Mouse (Mus musculus) liver, embryonic 13.5 days (tissue): Measurements from ENCODE around the gene Sh3gl3. TPM values are rescaled to one million over a fixed set of nuclear protein-coding genes. Genes with fewer than 3 reads are reported as not detected.
"Not testable (repeated sequence)": the region's sequence is repeated elsewhere in the genome, so short reads cannot be mapped to it uniquely, and the experiment has no call there.

ENCODE experiments used
- ATAC-seq: fragments of 200-750 bp; cut with Nextera tagmentation; 2 replicates; pipeline ENCODE4 v1.8.0; 2017; ENCODE audit warnings: low read depth, mild to moderate bottlenecking, moderate number of reproducible peaks, moderate library complexity
- DNase-seq: peaks from one replicate; pipeline ENCODE4 v3.0.0; 2022
- H3K27ac ChIP-seq: fragments of 300-500 bp; sonication (generic); 2 replicates; pipeline ENCODE4 v1.5.1; 2015; ENCODE audit warnings: moderate library complexity, mild to moderate bottlenecking, inconsistent platforms
- H3K27me3 ChIP-seq: fragments of 300-500 bp; sonication (generic); 2 replicates; pipeline ENCODE4 v1.6.1; 2015; ENCODE audit warnings: mild to moderate bottlenecking, inconsistent platforms
- H3K36me3 ChIP-seq: fragments of 300-500 bp; sonication (generic); 2 replicates; pipeline ENCODE4 v1.6.1; 2015; ENCODE audit warnings: mild to moderate bottlenecking, inconsistent platforms
- H3K4me1 ChIP-seq: fragments of 300-500 bp; sonication (generic); replicated peaks from 2 replicates; pipeline ENCODE4 v1.6.1; 2015; ENCODE audit warnings: inconsistent platforms
- H3K4me2 ChIP-seq: fragments of 300-500 bp; sonication (generic); 2 replicates; pipeline ENCODE4 v1.6.1; 2015; ENCODE audit warnings: inconsistent platforms, mild to moderate bottlenecking, moderate library complexity
- H3K4me3 ChIP-seq: fragments of 300-500 bp; sonication (generic); replicated peaks from 2 replicates; pipeline ENCODE4 v1.5.1; 2015; ENCODE audit warnings: mild to moderate bottlenecking, inconsistent platforms
- H3K9ac ChIP-seq: fragments of 300-500 bp; sonication (generic); 2 replicates; pipeline ENCODE4 v1.6.1; 2015; ENCODE audit warnings: mild to moderate bottlenecking, inconsistent platforms
- H3K9me3 ChIP-seq: fragments of 300-500 bp; sonication (generic); replicated peaks from 2 replicates; pipeline ENCODE4 v1.6.1; 2016; ENCODE audit warnings: inconsistent platforms
- WGBS: fragments of 180-500 bp; shearing (Covaris S2); methylation state at CpG from one replicate; pipeline ENCODE4 v1.1.7; 2015; ENCODE audit not compliant: insufficient replicate concordance; 5-methylcytosine and 5-hydroxymethylcytosine counted together
- polyA plus RNA-seq: library from polyadenylated mRNA; unstranded; fragments of >200 nt; fragmentation: Nextera tagmentation; extraction: Ambion mirVana; gene quantifications from 2 replicates; pipeline ENCODE4 v1.2.1, GENCODE M21; 2015

Sh3gl3 gene
- polyA plus RNA-seq, 1 experiment from 2014 or later = 0.39 TPM

GRCm38 (mm10) chr7:82265365-82265764 is 91.7 kb downstream of the Sh3gl3 start:
- Histone ChIP-seq H3K4me1 (no peaks in the 10 kb centered on the region), H3K27me3 (no peaks in the 10 kb centered on the region), H3K27ac (no peak overlapping the region), H3K9ac (no peak overlapping the region), H3K4me3 (no peak overlapping the region), H3K36me3 (no peaks in the 10 kb centered on the region), H3K4me2 (no peak overlapping the region), H3K9me3 (no peaks in the 10 kb centered on the region)
- no peak for DNase-seq
- 58% methylated on average over 4 of the region's 4 CpGs for WGBS
- no peak for ATAC-seq

GRCm38 (mm10) chr7:82269948-82270347 is 96.3 kb downstream of the Sh3gl3 start:
- Histone ChIP-seq H3K36me3 (no peaks in the 10 kb centered on the region), H3K4me1 (no peaks in the 10 kb centered on the region), H3K9ac (no peak overlapping the region), H3K27ac (no peak overlapping the region), H3K4me3 (no peak overlapping the region), H3K27me3 (no peaks in the 10 kb centered on the region), H3K4me2 (no peak overlapping the region), H3K9me3 (no peaks in the 10 kb centered on the region)
- DNase-seq = no peak
- whole genome bisulfite sequencing = 10% methylated on average over 1 of the region's 1 CpGs
- ATAC-seq = no peak

GRCm38 (mm10) chr7:82271742-82272141 is 98.1 kb downstream of the Sh3gl3 start:
- no peak overlapping the region for H3K4me2 ChIP-seq
- WGBS = 51% methylated on average over 5 of the region's 5 CpGs
- no peak for ATAC-seq

GRCm38 (mm10) chr7:82272875-82273274 is 99.2 kb downstream of the Sh3gl3 start:
- H3K4me3 ChIP-seq, H3K4me2 ChIP-seq, DNase-seq, H3K27me3 ChIP-seq, H3K4me1 ChIP-seq, H3K36me3 ChIP-seq, H3K9me3 ChIP-seq, ATAC-seq, H3K9ac ChIP-seq, H3K27ac ChIP-seq: not testable (repeated sequence)
- 25% methylated on average over 5 of the region's 5 CpGs for WGBS

More at GRCm38 (mm10) chr7:82271742-82272141, 98.1 kb downstream of the Sh3gl3 start:
- Histone ChIP-seq H3K4me1 (no peaks in the 10 kb centered on the region), H3K27me3 (no peaks in the 10 kb centered on the region), H3K9ac (no peak overlapping the region), H3K4me3 (no peak overlapping the region), H3K9me3 (no peaks in the 10 kb centered on the region), H3K27ac (no peak overlapping the region), H3K36me3 (no peaks in the 10 kb centered on the region)
- DNase-seq = no peak

DNA sequence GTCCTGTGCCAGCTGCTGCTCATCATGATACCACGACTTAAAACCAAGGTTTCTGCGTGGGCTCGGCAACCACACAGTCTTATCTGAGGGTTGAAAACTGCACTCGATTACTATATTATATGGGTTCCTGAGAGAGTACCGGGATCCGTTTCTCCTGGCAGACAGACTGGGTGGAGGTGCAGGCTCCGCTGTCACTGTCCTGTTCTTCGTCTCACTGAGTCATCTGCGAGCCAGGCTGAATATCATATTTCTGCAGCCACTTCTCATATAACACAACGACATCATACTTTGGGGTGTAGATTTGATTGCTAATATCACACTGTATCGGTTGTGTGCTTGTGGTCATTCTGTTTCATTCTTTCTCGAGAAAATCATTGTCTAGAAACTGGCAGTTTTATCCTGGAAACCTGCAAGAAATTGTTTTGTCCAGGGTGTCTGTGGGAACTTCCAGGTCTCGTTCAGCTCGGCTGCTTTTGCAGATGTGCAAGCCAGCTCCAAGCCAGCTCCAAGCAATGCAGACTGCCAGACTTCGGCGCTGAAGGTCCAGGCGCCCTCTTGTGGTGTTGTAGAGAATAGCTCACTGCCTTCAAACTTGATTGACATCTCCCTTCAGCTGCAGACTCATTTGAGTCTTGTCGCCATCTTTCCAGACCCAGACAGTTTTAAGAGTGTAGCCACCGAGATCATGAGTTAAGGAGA is 100.5 kb downstream of the Sh3gl3 start:
- ATAC-seq (no peak), DNase-seq (no peak)
- no peaks in the 10 kb centered on the region for H3K27me3 ChIP-seq
- H3K9me3 ChIP-seq = no peaks in the 10 kb centered on the region
- H3K4me1 ChIP-seq = no peaks in the 10 kb centered on the region
- no peak overlapping the region for H3K4me3 ChIP-seq
- H3K27ac ChIP-seq = no peak overlapping the region
- 42% methylated on average over 19 of the region's 19 CpGs for WGBS
- H3K4me2 ChIP-seq = no peak overlapping the region
- no peaks in the 10 kb centered on the region for H3K36me3 ChIP-seq
- no peak overlapping the region for H3K9ac ChIP-seq

DNA sequence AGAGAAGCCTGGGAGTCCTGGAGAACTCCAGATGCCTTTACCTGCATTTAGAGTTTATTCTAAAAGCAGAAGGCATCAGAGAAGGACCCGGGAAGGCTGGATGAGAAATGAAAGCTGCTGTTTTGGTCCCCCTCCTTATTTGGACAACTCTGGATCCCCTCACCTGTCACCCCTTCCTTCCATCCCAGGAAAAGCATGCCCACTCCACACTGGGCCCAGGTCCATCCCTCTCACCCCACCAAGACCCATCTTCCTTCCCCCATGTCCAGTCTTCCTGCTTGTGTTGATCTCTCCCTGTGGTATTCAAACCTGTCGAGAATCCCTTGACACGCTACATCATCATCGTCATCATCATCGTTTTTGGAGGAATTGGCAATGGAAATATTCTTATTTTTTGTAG is 101.3 kb downstream of the Sh3gl3 start:
- 74% methylated on average over 5 of the region's 5 CpGs for WGBS
- H3K9me3 ChIP-seq = no peaks in the 10 kb centered on the region
- no peak overlapping the region for H3K4me3 ChIP-seq
- no peaks in the 10 kb centered on the region for H3K27me3 ChIP-seq
- DNase-seq (no peak), ATAC-seq (no peak)
- no peak overlapping the region for H3K9ac ChIP-seq
- H3K4me2 ChIP-seq = no peak overlapping the region
- H3K4me1 ChIP-seq = no peaks in the 10 kb centered on the region
- H3K27ac ChIP-seq = no peak overlapping the region
- no peaks in the 10 kb centered on the region for H3K36me3 ChIP-seq

- no peaks in the 10 kb centered on the region for H3K4me1 ChIP-seq
- no peak overlapping the region for H3K4me2 ChIP-seq
- no peak overlapping the region for H3K4me3 ChIP-seq
- ATAC-seq (no peak), DNase-seq (no peak)
- H3K9ac ChIP-seq = no peak overlapping the region
- H3K27ac ChIP-seq = no peak overlapping the region
- no peaks in the 10 kb centered on the region for H3K9me3 ChIP-seq
- WGBS = 55% methylated on average over 18 of the region's 18 CpGs
- H3K27me3 ChIP-seq = no peaks in the 10 kb centered on the region
- no peaks in the 10 kb centered on the region for H3K36me3 ChIP-seq
Measured at GRCm38 (mm10) chr7:82275529-82276204, 102.0 kb downstream of the Sh3gl3 start.

GRCm38 (mm10) chr7:82282011-82282410 is 108.4 kb downstream of the Sh3gl3 start:
- no peak overlapping the region for H3K4me3 ChIP-seq
- no peak overlapping the region for H3K4me2 ChIP-seq
- H3K9ac ChIP-seq = no peak overlapping the region
- H3K4me1 ChIP-seq = no peaks in the 10 kb centered on the region
- no peaks in the 10 kb centered on the region for H3K36me3 ChIP-seq
- 78% methylated on average over 8 of the region's 8 CpGs for WGBS
- H3K27ac ChIP-seq = no peak overlapping the region
- ATAC-seq = no peak
- H3K9me3 ChIP-seq = no peaks in the 10 kb centered on the region
- DNase-seq = no peak
- no peaks in the 10 kb centered on the region for H3K27me3 ChIP-seq

- no peak for ATAC-seq
- WGBS = 72% methylated on average over 13 of the region's 13 CpGs
- DNase-seq = no peak
- Histone ChIP-seq H3K4me2 (no peak overlapping the region), H3K9me3 (no peaks in the 10 kb centered on the region), H3K36me3 (no peaks in the 10 kb centered on the region), H3K27ac (no peak overlapping the region), H3K4me3 (no peak overlapping the region), H3K4me1 (no peaks in the 10 kb centered on the region), H3K9ac (no peak overlapping the region), H3K27me3 (no peaks in the 10 kb centered on the region)
Measured at GRCm38 (mm10) chr7:82282464-82282863, 108.8 kb downstream of the Sh3gl3 start.

DNA sequence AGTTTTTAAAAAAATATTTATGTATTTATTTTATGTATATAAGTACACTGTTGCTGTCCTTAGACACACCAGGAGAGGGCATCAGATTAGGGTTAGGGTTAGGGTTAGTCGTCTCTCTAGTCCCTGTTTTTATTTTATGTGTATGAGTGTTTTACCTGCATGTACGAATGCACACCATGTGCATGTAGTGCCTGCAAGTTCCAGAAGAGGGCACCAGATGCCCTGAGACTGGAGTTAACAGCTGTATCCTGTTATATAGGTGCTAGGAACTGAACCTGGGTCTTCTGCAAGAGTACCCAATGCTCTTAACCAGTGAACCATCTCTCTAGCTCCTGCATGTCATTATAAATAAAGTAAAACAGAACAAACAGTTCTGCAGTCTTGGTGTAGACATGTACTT is 113.6 kb downstream of the Sh3gl3 start:
- no peaks in the 10 kb centered on the region for H3K4me1 ChIP-seq
- H3K4me2 ChIP-seq = no peak overlapping the region
- H3K4me3 ChIP-seq = no peak overlapping the region
- H3K9ac ChIP-seq = no peak overlapping the region
- no peak overlapping the region for H3K27ac ChIP-seq
- H3K36me3 ChIP-seq = no peaks in the 10 kb centered on the region
- H3K27me3 ChIP-seq = no peaks in the 10 kb centered on the region
- ATAC-seq (no peak), DNase-seq (no peak)
- 63% methylated on average over 2 of the region's 2 CpGs for WGBS
- H3K9me3 ChIP-seq = no peaks in the 10 kb centered on the region

GRCm38 (mm10) chr7:82293441-82293840 is 119.8 kb downstream of the Sh3gl3 start:
- Histone ChIP-seq H3K36me3 (no peaks in the 10 kb centered on the region), H3K4me2 (no peak overlapping the region), H3K4me1 (no peaks in the 10 kb centered on the region), H3K27ac (no peak overlapping the region), H3K9me3 (no peaks in the 10 kb centered on the region), H3K27me3 (no peaks in the 10 kb centered on the region), H3K4me3 (no peak overlapping the region), H3K9ac (no peak overlapping the region)
- 28% methylated on average over 7 of the region's 7 CpGs for WGBS
- DNase-seq = no peak
- no peak for ATAC-seq

DNA sequence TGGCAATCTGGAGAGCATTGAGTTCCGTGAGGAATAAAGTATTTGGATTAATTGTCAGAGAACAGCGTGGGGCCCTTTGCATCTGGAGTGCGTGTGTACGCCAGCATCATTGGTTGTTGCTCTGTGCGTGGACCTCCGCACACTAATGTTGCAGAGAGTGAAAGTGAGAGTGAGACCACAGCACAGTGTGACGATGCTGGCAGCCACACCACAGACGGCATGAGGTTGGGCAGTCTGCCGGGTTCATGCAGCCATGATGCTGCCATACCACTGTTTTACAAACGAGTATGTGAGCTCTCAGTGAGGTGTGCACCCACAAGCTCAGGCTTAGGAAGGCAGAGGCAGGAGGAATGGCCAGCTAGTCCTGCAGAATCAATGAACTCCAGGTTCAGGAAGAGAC is 120.4 kb downstream of the Sh3gl3 start:
- no peaks in the 10 kb centered on the region for H3K27me3 ChIP-seq
- ATAC-seq = no peak
- no peaks in the 10 kb centered on the region for H3K9me3 ChIP-seq
- 71% methylated on average over 10 of the region's 10 CpGs for WGBS
- H3K9ac ChIP-seq = no peak overlapping the region
- no peaks in the 10 kb centered on the region for H3K36me3 ChIP-seq
- H3K27ac ChIP-seq = no peak overlapping the region
- H3K4me2 ChIP-seq = no peak overlapping the region
- H3K4me3 ChIP-seq = no peak overlapping the region
- no peaks in the 10 kb centered on the region for H3K4me1 ChIP-seq
- DNase-seq = no peak
